Mouse (Mus musculus) frontal cortex, postnatal 36 days (tissue): ENCODE data around the gene Pik3c2g.

Experiments
- DNase-seq, 2 experiments: peaks; one replicate each; pipeline ENCODE4 v3.0.0; 2022; ENCODE audit warnings: low spot score in 2 of 2

The Pik3c2g gene

DNA sequence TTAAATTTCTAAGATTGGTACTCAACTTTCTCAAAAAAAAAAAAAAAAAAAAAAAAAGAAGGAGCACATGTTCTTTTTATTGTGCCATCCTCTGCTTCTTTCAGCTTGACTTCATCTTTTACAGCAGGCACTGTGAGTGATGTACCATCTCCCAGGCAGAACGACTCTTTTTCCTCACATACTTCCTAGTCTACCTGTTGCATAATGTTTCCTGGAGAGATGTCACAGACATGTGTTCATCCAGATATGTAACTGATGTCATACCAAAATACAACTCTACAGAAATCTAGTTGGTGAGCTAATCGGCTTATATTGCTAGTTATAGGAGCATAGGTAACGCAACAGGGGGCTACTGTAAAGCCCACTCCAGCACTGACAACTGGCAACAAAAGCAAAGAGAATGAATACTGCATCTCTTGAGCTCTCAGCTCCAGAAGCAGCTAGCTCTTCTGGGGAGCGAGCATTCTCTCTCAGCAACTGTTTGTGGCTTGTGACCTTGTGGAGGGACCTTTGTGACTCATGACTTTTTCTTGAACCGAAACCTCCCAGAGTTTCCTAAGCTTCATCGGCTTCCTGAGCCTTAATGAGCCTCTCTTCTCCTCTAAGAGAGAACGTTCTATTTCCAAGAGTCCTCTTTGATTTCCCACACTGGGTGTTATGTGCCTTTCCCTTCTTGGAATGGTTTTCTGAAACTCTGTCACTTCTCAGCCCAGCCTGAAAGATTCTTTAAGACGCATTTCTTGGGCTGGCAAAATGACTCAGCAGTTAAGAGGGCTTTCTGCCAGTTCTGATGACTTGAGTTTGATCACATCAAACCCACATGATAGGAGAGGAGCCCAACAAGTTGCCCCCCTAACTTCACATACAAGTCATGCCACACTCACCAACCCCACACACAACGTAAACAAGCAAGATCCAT is 148.9 kb downstream of the Pik3c2g start:
- DNase-seq, result peak in 1 of 2 experiments; percentile 14

- peak in 1 of 2 experiments; percentile 11 for DNase-seq
Measured at GRCm38 (mm10) chr6:139738350-139738749, 151.3 kb downstream of the Pik3c2g start.

DNA sequence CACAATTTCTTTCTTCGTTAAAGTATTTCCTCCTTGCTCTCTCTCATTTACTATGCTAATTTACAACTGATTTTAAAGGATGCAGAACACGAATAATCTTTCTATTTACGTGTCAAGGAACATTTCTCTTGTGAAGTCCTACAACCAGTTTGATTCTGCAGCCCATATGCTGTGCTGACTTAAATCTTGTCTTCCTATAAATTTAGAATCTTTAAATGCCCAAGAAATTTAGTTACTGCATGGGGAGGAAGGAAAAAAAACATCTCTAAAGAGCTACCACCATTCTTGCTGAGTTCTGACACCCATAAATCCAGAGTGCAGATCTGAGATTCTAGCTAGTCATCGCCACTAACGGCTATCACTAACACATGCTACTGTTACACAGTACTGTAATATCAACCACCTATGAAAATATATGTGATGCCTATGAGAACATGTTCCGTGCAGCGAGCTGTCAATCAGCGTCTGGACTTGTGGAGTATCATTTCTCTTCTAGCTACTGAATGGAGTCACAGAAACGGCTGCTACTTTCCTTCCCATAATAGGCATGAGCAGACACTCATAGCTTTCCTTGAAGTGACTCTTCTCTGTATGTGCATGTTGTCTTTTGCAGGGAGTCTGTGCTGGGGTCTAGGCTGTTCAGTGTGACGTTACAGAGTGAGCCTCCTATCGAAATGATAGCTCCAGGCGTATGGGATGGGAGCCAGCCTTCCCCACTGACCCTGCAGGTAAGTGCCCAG is 155.8 kb downstream of the Pik3c2g start:
- DNase-seq, result peak in 1 of 2 experiments; percentile 38

- DNase-seq, result no peak
Measured at GRCm38 (mm10) chr6:139746758-139747479, 159.9 kb downstream of the Pik3c2g start.

DNA sequence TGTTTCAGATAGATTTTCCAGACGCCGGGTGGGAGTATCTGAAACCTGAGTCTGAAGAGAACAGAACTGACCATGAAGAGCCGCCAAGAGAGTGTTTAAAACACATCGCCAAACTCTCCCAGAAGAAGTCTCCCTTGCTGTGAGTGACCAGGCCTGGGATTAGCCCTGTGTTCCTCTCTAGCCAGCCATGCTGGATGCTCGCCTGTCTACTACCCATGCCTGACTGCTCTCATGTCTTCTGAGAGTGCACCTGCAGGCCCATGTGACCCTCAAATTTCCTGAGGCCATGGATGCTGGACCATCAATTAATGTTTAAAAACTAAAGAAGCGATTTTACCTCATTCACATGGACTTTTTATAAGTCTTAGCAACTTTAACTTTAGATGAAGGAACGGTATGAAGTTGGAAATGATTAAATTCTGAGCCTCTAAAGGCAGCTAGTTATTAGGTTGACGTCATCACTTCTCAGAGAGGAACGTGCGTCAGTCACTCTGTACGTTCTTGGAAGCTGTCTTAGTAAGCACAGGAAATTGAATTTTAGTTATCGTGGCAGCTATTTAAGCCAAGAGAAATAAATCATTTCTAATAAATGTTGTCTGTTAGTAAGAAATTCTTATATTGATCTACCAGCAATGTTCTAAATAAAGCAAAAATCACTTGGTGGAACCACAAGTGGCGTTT is 161.2 kb downstream of the Pik3c2g start:
- DNase-seq, result no peak

DNA sequence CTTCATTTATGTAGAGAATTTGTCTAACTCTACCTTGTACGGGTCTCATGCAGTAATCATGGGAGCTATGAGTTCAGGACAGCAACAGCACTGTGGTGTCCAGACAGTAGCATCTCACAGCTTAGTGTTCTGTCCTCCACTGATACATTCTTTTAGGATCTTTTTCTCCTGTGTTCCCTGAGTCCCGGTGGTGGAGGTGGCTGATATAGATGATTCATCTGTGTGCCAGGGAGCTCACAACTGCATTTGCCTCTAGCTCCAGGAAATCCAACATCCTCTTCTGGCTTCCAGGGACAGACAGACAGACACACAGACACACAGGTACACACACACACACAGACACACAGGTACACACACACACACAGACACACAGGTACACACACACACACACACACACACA is 163.6 kb downstream of the Pik3c2g start:
- DNase-seq, result peak in 1 of 2 experiments; percentile 27

- peak in 1 of 2 experiments; percentile 16 for DNase-seq
Measured at GRCm38 (mm10) chr6:139751022-139751421, 164.0 kb downstream of the Pik3c2g start.

GRCm38 (mm10) chr6:139757876-139758275 is 170.9 kb downstream of the Pik3c2g start:
- DNase-seq, result peak in 1 of 2 experiments; percentile 8

DNA sequence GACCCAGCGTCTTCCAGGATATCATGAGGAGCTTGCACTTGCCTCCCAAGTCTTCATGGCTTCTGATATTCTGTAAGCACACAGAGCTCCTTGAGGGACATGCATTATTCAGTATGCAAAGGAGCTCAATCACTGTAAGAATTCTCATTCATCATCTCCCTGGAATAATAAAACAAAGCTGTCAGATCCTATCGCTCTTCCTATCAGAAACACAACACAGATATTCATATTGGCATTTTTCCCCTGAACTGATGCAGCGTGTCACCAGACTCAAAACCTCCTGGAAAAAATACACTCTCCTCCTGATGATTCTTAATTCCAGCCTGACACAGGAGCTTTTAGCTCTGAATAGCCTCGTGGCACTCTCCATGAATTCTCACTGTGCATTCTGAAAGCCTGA is 174.0 kb downstream of the Pik3c2g start:
- no peak for DNase-seq

- DNase-seq, result no peak
Measured at GRCm38 (mm10) chr6:139764398-139764797, 177.4 kb downstream of the Pik3c2g start.

DNA sequence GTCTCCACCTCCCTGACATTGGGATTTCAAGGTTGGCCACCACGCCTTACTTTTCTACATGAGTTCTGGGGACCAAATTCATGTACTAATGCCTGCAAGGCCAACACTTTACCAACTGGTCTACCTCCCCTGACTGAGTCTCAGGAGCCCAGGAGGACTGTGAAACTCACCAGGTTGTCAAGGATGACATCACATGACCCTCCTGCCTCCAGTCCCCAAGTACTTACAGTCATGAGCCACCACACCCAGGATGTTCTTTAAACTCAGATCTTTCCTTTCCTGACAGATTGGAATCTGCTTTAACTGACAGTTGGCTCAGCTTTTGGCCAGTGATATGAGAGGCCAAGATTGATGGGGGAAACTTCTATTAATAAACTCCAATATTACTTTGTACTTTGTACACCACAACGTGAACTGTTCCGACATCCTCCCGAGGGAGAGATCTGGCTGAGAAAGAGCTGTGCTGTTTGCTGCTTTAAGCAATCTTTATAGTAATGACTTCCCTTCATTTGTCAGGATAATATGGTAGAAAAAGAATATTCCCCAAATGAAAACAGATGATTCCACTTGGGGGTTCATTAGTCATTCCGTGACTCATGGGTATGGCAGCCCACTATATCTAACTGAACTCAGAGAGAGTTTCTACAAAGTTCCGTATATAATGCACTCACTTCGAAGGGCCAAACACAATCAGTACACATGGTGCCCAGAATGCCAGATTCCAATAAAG is 182.9 kb downstream of the Pik3c2g start:
- no peak for DNase-seq

DNA sequence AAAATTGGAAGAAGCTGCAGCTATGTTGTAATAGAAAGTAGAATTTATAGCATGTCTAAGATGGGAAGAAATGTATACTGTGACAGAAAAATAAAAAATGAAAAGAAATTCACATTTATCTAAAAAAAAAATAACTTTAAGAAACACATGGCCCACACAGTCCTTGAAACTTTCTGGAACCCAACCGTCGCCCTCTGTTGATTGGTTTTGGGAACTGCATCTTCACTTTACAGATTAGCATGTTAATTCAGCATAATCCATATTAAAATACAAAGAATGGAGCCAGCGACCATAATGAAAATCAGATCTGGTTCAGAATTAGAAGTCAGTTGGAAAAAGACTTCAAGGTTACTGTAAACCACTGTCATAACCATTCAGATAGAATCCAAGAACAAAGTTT is 183.5 kb downstream of the Pik3c2g start:
- DNase-seq, result peak in 1 of 2 experiments; percentile 28

DNA sequence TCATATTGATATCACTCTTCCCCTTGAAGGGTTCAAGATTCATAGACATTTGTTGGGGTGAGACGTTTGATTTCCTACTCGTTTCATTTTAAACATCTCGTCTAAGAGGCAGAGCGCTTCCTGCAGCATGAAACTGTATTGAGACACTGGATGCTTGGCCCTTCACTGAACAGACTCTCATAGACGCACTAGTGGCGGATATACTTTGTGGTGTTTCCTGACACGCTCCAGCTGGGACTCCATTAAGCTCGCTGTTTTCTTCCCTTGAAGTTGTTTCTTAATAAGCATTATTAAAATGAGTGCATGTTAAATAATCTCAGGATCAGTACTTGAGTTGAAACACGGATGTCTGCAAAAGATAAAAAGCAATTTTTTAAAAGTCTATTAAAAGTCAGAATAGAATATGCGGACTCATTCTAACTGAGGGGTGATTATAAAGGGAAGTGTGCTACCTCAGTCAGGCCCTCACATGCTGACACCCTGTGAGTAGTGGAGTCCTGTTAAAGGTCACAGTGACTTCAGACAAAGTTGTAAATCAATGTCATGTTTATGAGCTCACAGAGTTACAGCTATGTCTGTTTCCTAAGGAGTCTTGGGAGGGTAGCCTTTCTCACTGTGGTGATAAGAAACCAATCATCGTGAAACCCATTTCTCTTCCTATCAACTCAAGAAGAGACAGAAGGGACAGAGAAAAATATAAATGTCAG is 190.7 kb downstream of the Pik3c2g start:
- DNase-seq, result no peak

GRCm38 (mm10) chr6:139780028-139780427 is 193.0 kb downstream of the Pik3c2g start:
- peak in 1 of 2 experiments; percentile 12 for DNase-seq

GRCm38 (mm10) chr6:139789479-139789878 is 202.5 kb downstream of the Pik3c2g start:
- DNase-seq, result no peak

DNA sequence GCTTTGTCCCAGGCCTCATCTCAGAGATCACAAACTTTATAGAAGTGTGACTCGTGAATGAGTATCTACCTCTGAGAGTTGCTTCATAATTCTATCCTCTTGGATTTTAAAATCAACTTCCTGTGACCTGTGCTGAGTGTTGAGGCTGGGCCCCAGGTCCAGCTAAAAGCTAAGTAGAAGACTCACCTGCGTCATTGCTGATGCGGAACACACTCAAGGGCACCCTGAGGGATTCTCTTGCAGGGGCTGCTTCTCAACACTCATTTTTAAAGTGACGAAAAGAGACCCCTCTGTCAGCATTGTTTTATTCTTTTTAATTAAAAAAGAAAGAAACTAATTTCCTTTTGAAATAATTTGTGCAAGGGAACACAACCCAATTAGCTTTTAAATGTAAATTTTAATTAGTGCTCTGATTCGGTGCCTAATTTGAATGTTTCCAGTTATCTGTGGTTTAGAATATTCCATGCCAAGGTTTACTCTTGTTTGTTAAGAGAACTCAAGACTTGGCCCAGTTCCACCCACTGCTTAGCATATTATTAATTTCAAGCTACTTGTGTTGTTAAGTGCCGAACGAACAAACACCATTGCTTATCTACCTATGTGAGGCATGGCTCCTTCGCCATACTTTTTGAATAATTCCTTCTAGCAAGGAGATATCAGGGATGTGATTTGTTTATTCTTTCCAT is 212.7 kb downstream of the Pik3c2g start:
- DNase-seq, result no peak

GRCm38 (mm10) chr6:139821916-139822315 is 234.9 kb downstream of the Pik3c2g start:
- DNase-seq, result no peak

DNA sequence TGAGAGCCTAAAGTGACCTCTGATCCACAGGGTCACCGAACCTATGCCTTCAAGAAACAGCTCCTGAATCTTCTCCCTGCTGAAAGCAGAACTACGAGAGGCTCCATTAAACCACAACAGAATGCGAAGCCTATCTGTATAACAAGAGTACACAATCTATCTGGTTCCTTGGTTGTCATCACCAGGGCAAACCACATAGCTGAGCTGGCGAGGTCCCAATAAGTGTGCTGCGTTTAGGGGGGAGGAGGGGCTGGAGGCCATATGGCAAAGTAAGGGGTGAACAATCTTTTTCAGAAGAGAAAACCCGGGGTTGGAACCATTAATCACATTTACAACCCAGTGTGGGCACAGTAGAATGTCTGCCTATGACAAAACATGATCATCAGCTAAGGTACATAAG is 251.2 kb downstream of the Pik3c2g start:
- DNase-seq, result no peak

DNA sequence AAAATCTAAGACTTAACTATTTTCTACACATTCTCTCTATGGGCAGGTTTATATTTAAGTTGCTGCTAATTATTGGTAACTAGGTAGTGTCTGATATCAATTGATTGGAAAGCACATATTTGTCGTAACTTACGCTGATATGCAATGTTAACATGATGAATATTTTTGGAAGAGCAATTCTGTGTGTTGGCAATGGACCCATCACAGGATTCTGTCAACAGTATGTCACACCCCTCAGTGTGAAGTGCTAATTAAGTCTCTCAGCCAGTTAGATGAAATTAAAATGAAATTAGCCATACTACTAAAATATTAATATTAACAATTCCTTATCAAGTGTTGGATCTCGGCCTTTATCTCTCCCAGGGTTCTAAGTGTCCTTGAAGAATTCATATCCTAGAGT is 251.7 kb downstream of the Pik3c2g start:
- no peak for DNase-seq

- no peak for DNase-seq
Measured at GRCm38 (mm10) chr6:139839907-139840306, 252.9 kb downstream of the Pik3c2g start.
